Mouse (Mus musculus) embryonic facial prominence, embryonic 13.5 days (tissue): Measurements from ENCODE around the gene Map3k4. TPM values are rescaled to one million over a fixed set of nuclear protein-coding genes. Genes with fewer than 3 reads are reported as not detected.

Source experiments
- ATAC-seq: fragments of 200-750 bp; cut with Nextera tagmentation; 2 replicates; pipeline ENCODE4 v1.8.0; 2017; ENCODE audit warnings: low read depth; ENCODE audit not compliant: insufficient number of reproducible peaks, insufficient read depth, low FRiP score, low TSS enrichment
- H3K27ac ChIP-seq: fragments of 300-500 bp; sonication (generic); 2 replicates; pipeline ENCODE4 v1.5.1; 2015; ENCODE audit warnings: moderate library complexity, mild to moderate bottlenecking, inconsistent platforms
- H3K27me3 ChIP-seq: fragments of 300-500 bp; sonication (generic); 2 replicates; pipeline ENCODE4 v1.6.1; 2015; ENCODE audit warnings: mild to moderate bottlenecking, inconsistent platforms
- H3K36me3 ChIP-seq: fragments of 300-500 bp; sonication (generic); 2 replicates; pipeline ENCODE4 v1.6.1; 2015; ENCODE audit warnings: mild to moderate bottlenecking, inconsistent platforms
- H3K4me1 ChIP-seq: fragments of 300-500 bp; sonication (generic); 2 replicates; pipeline ENCODE4 v1.6.1; 2015; ENCODE audit warnings: inconsistent platforms
- H3K4me2 ChIP-seq: fragments of 300-500 bp; sonication (generic); 2 replicates; pipeline ENCODE4 v1.6.1; 2015; ENCODE audit warnings: moderate library complexity, mild to moderate bottlenecking, inconsistent platforms
- H3K4me3 ChIP-seq: fragments of 300-500 bp; sonication (generic); 2 replicates; pipeline ENCODE4 v1.5.1; 2015; ENCODE audit warnings: mild to moderate bottlenecking, inconsistent platforms
- H3K9ac ChIP-seq: fragments of 300-500 bp; sonication (generic); 2 replicates; pipeline ENCODE4 v1.6.1; 2015; ENCODE audit warnings: mild to moderate bottlenecking, inconsistent platforms
- H3K9me3 ChIP-seq: fragments of 300-500 bp; sonication (generic); 2 replicates; pipeline ENCODE4 v1.6.1; 2016; ENCODE audit warnings: inconsistent platforms
- WGBS: fragments of 180-500 bp; shearing (Covaris S2); methylation state at CpG from one replicate; pipeline ENCODE4 v1.1.7; 2015; ENCODE audit warnings: mixed read lengths; 5-methylcytosine and 5-hydroxymethylcytosine counted together
- polyA plus RNA-seq: library from polyadenylated mRNA; unstranded; fragments of >200 nt; fragmentation: Nextera tagmentation; extraction: Ambion mirVana; gene quantifications from 2 replicates; pipeline ENCODE4 v1.2.1, GENCODE M21; 2015

Gene Map3k4
- polyA plus RNA-seq, result 47.0 and 50.4 TPM in 2 replicates

GRCm38 (mm10) chr17:12318663-12319201 is at the start of gene Map3k4:
Gene Map3k4, minus strand, starts transcription at chr17:12318796.
- ATAC-seq, result peak; percentile 91
- H3K36me3 ChIP-seq, result no peaks in the 10 kb centered on the region
- no peaks in the 10 kb centered on the region for H3K9me3 ChIP-seq
- peak within 1 kb of the TSS; percentile 95 for H3K9ac ChIP-seq
- H3K4me3 ChIP-seq, result peak within 1 kb of the TSS; percentile 97
- peak within 1 kb of the TSS; percentile 62 for H3K4me2 ChIP-seq
- under 1% methylated on average over 37 of the region's 39 CpGs for WGBS
- peaks cover 33% of the 10 kb centered on the region for H3K4me1 ChIP-seq
- no peaks in the 10 kb centered on the region for H3K27me3 ChIP-seq
- peak within 1 kb of the TSS; percentile 98 for H3K27ac ChIP-seq

DNA sequence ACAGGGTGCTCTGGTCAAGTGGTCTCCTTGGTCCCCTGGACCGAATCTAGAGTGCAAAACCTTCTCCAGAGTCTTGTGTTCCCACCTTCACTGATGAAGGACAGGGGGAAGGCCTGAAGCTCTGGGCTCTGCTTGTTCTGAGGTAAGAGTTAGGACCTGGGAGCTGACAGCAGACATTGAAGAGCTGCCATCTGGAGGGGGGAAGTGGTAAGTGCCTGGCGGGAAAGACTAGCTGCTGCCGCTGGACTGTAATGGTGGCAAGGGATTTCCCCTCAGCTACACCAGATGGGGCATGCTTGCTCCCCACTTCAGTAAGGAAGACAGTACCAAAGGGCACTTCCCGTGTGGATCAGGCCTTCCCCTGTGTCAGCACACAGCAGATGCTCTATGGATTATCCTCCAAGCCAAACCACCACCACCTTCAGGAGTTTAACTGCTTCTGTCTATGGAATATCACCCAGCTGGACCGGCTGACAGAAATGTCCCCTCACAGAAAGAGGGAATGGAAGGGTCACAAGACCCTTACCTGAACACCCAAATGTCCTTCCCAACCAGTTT is 48.9 kb upstream of the Map3k4 start:
- H3K4me2 ChIP-seq, result no peak overlapping the region
- WGBS, result 35% methylated on average over 5 of the region's 5 CpGs
- H3K27me3 ChIP-seq, result no peaks in the 10 kb centered on the region
- H3K4me3 ChIP-seq, result no peak overlapping the region
- H3K36me3 ChIP-seq, result no peaks in the 10 kb centered on the region
- no peaks in the 10 kb centered on the region for H3K9me3 ChIP-seq
- no peak overlapping the region for H3K9ac ChIP-seq
- no peak overlapping the region for H3K27ac ChIP-seq
- H3K4me1 ChIP-seq, result peaks cover 18% of the 10 kb centered on the region; the same call in 1 of the 2 replicates
- no peak for ATAC-seq

DNA sequence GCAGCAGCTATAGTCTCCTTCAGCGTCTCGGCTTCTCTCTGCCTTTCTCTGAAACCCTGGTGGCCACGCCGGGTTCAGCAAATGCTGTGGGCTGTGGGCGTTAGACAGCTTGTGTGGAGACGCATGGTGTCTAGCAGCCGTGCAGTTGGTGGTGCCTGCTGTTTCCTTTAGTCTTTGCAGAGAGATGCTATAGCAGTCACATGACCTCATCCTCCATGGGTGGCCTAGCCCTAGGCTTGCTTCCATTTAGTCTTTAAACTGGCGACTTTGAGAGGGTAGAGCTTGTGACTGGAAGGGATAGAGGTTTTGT is 45.8 kb upstream of the Map3k4 start:
- Histone ChIP-seq H3K27ac (no peak overlapping the region), H3K4me2 (no peak overlapping the region), H3K4me3 (no peak overlapping the region), H3K9me3 (no peaks in the 10 kb centered on the region), H3K9ac (no peak overlapping the region), H3K36me3 (no peaks in the 10 kb centered on the region), H3K27me3 (no peaks in the 10 kb centered on the region), H3K4me1 (peaks cover 11% of the 10 kb centered on the region; the same call in 1 of the 2 replicates)
- ATAC-seq, result no peak
- 49% methylated on average over 8 of the region's 8 CpGs for WGBS

GRCm38 (mm10) chr17:12363601-12364425 is 45.2 kb upstream of the Map3k4 start:
- peaks cover 11% of the 10 kb centered on the region; the same call in 1 of the 2 replicates for H3K4me1 ChIP-seq
- H3K27me3 ChIP-seq, result no peaks in the 10 kb centered on the region
- no peak overlapping the region for H3K9ac ChIP-seq
- H3K4me3 ChIP-seq, result no peak overlapping the region
- 85% methylated on average over 11 of the region's 11 CpGs for WGBS
- H3K27ac ChIP-seq, result no peak overlapping the region
- H3K36me3 ChIP-seq, result no peaks in the 10 kb centered on the region
- no peak for ATAC-seq
- no peaks in the 10 kb centered on the region for H3K9me3 ChIP-seq
- H3K4me2 ChIP-seq, result no peak overlapping the region

- Histone ChIP-seq H3K9ac (no peak overlapping the region), H3K36me3 (no peaks in the 10 kb centered on the region), H3K4me3 (no peak overlapping the region), H3K9me3 (no peaks in the 10 kb centered on the region), H3K4me2 (no peak overlapping the region), H3K4me1 (peaks cover 6% of the 10 kb centered on the region; the same call in 1 of the 2 replicates), H3K27me3 (0 out of 2 replicates have a peak, but pooled peaks cover 2% of the 10 kb centered on the region), H3K27ac (no peak overlapping the region)
- 87% methylated on average over 15 of the region's 15 CpGs for WGBS
- ATAC-seq, result no peak
Measured at GRCm38 (mm10) chr17:12359876-12360275, 41.3 kb upstream of the Map3k4 start.

GRCm38 (mm10) chr17:12352781-12353180 is 34.2 kb upstream of the Map3k4 start:
- Histone ChIP-seq H3K27me3 (0 out of 2 replicates have a peak, but pooled peaks cover 2% of the 10 kb centered on the region), H3K9me3 (no peaks in the 10 kb centered on the region), H3K36me3 (no peaks in the 10 kb centered on the region), H3K27ac (no peak overlapping the region), H3K4me1 (no peaks in the 10 kb centered on the region), H3K9ac (no peak overlapping the region), H3K4me3 (no peak overlapping the region), H3K4me2 (no peak overlapping the region)
- no peak for ATAC-seq
- 36% methylated on average over 1 of the region's 1 CpGs for WGBS

- Histone ChIP-seq H3K4me2 (no peak overlapping the region), H3K9ac (no peak overlapping the region), H3K27me3 (0 out of 2 replicates have a peak, but pooled peaks cover under 1% of the 10 kb centered on the region), H3K9me3 (no peaks in the 10 kb centered on the region), H3K4me1 (no peaks in the 10 kb centered on the region), H3K4me3 (no peak overlapping the region), H3K27ac (no peak overlapping the region), H3K36me3 (no peaks in the 10 kb centered on the region)
- WGBS, result 83% methylated on average over 6 of the region's 6 CpGs
- no peak for ATAC-seq
Measured at GRCm38 (mm10) chr17:12351564-12351963, 33.0 kb upstream of the Map3k4 start.

DNA sequence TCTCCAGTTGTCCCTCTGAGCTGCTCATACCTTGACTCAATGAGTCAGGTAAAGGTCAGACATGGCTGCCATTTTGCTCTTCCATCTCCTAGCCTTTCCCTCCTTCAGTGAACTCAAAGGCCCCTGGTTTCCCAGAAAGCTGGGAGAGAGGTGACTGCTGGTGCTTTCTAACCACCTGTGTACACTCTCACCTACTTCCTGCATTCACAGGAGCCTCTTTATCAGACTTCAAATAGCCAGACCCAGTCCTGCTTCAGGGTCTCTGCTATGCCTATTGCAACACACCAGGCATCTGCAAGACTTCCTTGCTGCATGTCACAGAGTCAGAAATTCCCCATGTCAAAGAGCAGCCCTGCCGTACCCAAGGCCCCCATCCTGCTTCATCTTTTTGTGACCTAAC is 28.9 kb upstream of the Map3k4 start:
- Histone ChIP-seq H3K9ac (no peak overlapping the region), H3K27me3 (no peaks in the 10 kb centered on the region), H3K9me3 (no peaks in the 10 kb centered on the region), H3K4me3 (no peak overlapping the region), H3K4me2 (no peak overlapping the region), H3K36me3 (no peaks in the 10 kb centered on the region), H3K27ac (no peak overlapping the region), H3K4me1 (0 out of 2 replicates have a peak, but pooled peaks cover 13% of the 10 kb centered on the region)
- no peak for ATAC-seq
- 88% methylated on average over 1 of the region's 1 CpGs for WGBS

- Histone ChIP-seq H3K27ac (peak overlapping the region; percentile 48), H3K9me3 (no peaks in the 10 kb centered on the region), H3K4me3 (no peak overlapping the region), H3K27me3 (no peaks in the 10 kb centered on the region), H3K4me1 (0 out of 2 replicates have a peak, but pooled peaks cover 13% of the 10 kb centered on the region), H3K4me2 (no peak overlapping the region), H3K36me3 (no peaks in the 10 kb centered on the region), H3K9ac (no peak overlapping the region)
- WGBS, result 35% methylated on average over 9 of the region's 9 CpGs
- ATAC-seq, result no peak
Measured at GRCm38 (mm10) chr17:12343702-12344376, 25.2 kb upstream of the Map3k4 start.

GRCm38 (mm10) chr17:12337156-12337555 is 18.6 kb upstream of the Map3k4 start:
- no peak for ATAC-seq

DNA sequence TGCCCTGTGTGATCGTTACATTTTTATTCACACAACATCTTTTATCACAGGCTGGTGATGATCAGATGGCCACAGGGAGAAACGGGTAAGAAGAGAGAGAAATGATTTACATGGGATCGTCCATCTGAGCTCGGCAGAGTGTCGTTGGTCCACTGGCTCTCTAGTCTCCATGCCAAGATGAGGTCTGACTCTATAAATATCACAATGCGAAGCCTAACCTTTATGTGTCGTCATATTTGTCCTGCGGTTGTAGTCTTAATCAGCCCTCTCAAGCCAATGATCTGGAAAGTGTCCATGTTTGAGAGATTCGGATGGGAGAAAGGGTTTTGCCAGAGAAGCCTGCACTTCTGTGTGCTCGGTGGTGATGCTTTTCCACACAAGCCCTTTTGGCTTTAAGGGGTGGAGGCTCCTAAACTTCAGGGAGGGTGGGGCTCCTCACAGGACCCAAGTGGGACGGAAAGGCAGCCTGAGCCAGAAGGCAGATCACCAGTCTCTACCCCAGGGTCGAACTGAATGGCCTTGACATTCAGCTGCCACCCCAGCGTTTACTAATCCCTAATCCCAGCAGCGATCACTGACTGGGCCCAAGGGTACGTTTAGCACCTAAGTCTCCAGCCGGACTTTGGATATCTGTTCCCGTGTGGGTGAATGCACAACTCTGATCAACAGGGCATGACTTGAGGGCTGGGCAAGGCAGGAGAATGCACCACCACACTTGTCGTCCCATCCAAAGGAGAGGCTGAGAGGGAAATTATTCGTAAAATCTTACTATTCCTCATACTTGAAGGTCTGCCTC is 17.7 kb upstream of the Map3k4 start:
- H3K36me3 ChIP-seq, result no peaks in the 10 kb centered on the region

More at GRCm38 (mm10) chr17:12337156-12337555, 18.6 kb upstream of the Map3k4 start:
- WGBS, result 78% methylated on average over 4 of the region's 4 CpGs
- Histone ChIP-seq H3K4me1 (no peaks in the 10 kb centered on the region), H3K36me3 (no peaks in the 10 kb centered on the region), H3K4me2 (no peak overlapping the region), H3K27me3 (no peaks in the 10 kb centered on the region), H3K9ac (no peak overlapping the region), H3K9me3 (no peaks in the 10 kb centered on the region), H3K27ac (no peak overlapping the region), H3K4me3 (no peak overlapping the region)

More for the DNA sequence above, 17.7 kb upstream of the Map3k4 start:
- WGBS, result 80% methylated on average over 19 of the region's 19 CpGs
- H3K9ac ChIP-seq, result no peak overlapping the region
- no peaks in the 10 kb centered on the region for H3K9me3 ChIP-seq
- H3K4me1 ChIP-seq, result no peaks in the 10 kb centered on the region
- no peak overlapping the region for H3K4me2 ChIP-seq
- H3K27ac ChIP-seq, result no peak overlapping the region
- no peak overlapping the region for H3K4me3 ChIP-seq
- H3K27me3 ChIP-seq, result no peaks in the 10 kb centered on the region
- no peak for ATAC-seq
